In the genomic region with DNA sequence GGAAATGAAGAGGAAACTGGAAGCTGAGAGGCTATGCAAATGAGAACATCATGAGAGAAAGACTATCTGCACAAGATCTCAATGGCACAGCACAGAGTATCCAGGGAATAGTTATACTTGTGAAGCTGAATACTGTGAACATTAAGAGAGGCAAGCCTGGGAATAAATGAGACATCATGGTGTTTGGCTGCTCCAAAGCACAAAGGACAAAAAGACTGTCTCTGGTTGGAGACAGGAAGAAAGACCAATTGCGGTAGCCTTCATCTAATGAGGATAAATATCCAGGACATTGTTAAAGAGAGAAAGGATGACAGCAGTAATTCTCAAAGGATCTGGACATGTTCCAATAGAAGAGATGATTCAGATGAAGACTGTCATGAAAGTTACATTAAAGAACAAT, we compare ENCODE assay signal across 24 mouse cellular contexts.
DNase-seq lines count a peak whose midpoint lies in the region; ATAC-seq lines count a peak whose summit lies in the region.
"Had no signal": no experiment of that assay in that cellular context is flagged by ENCODE, and none has a peak within 500 bp of the region (broad histone marks: within the 10 kb centered on the region; RNA-seq: fewer than 3 reads in every experiment).

No protein-coding gene starts in this region.

- H3K4me1 ChIP-seq in forebrain, embryonic 14.5 days (ENCODE audit: control insufficient read depth, insufficient read depth, low read length) = no peaks in the 10 kb centered on the region
- H3K4me1 ChIP-seq in forebrain, embryonic 11.5 days (replicated peaks; ENCODE audit: control insufficient read depth, insufficient read depth, low read length) = no peaks in the 10 kb centered on the region
- H3K4me1 ChIP-seq in neural tube, embryonic 14.5 days (ENCODE audit: control insufficient read depth, insufficient read depth, low read length) = no peaks in the 10 kb centered on the region
- H3K4me1 ChIP-seq: embryonic facial prominence, embryonic 13.5 days; embryonic facial prominence, embryonic 15.5 days; forebrain, embryonic 10.5 days; forebrain, embryonic 13.5 days had no signal

- peak; percentile 2 for DNase-seq in forebrain, embryonic 14.5 days (ENCODE audit: low spot score)
- DNase-seq in forebrain, embryonic 11.5 days (ENCODE audit: low spot score) = no peak
- no peak for DNase-seq in neural tube, embryonic 10.5 days (ENCODE audit: extremely low spot score, low spot score)
- DNase-seq in Muller cell, postnatal 12 days (ENCODE audit: inconsistent ontology term) = peak; percentile 14
- DNase-seq in thymus, adult 18-20 months = no peak
- DNase-seq: adrenal gland, adult 2 months; adrenal gland, postnatal 10 days; adrenal gland, postnatal 25 days; B cell, adult 2 months; cerebellum, adult 11-12 months; cerebellum, adult 2 months; cerebellum, adult 9-10 months; cerebellum, postnatal 10 days; cerebellum, postnatal 25 days had no signal

- H3K9ac ChIP-seq in forebrain, embryonic 14.5 days (ENCODE audit: low read length) = no peak overlapping the region
- no peak overlapping the region for H3K9ac ChIP-seq in forebrain, embryonic 11.5 days (ENCODE audit: low read length)
- H3K9ac ChIP-seq in neural tube, embryonic 14.5 days (replicated peaks; ENCODE audit: low read depth, low read length) = no peak overlapping the region
- H3K9ac ChIP-seq: embryonic facial prominence, embryonic 13.5 days; embryonic facial prominence, embryonic 15.5 days; forebrain, embryonic 13.5 days had no signal

- H3K4me3 ChIP-seq in forebrain, embryonic 14.5 days (ENCODE audit: low read depth, low read length) = no peak overlapping the region
- H3K4me3 ChIP-seq in forebrain, embryonic 11.5 days (ENCODE audit: low read depth, low read length) = no peak overlapping the region
- H3K4me3 ChIP-seq in neural tube, embryonic 14.5 days (ENCODE audit: low read depth, low read length) = no peak overlapping the region
- H3K4me3 ChIP-seq: embryonic facial prominence, embryonic 13.5 days; embryonic facial prominence, embryonic 15.5 days; erythroblast, embryonic 14.5 days; forebrain, embryonic 10.5 days; forebrain, embryonic 13.5 days had no signal

- 43% methylated on average over 1 of the region's 1 CpGs for WGBS in forebrain, embryonic 14.5 days
- WGBS in forebrain, embryonic 11.5 days = 92% methylated on average over 1 of the region's 1 CpGs
- WGBS in neural tube, embryonic 14.5 days = 41% methylated on average over 1 of the region's 1 CpGs

- H3K27me3 ChIP-seq in forebrain, embryonic 14.5 days (replicated peaks; ENCODE audit: control insufficient read depth, insufficient read depth, low read length) = no peaks in the 10 kb centered on the region
- no peaks in the 10 kb centered on the region for H3K27me3 ChIP-seq in forebrain, embryonic 11.5 days (ENCODE audit: control insufficient read depth, insufficient read depth, low read length)
- no peaks in the 10 kb centered on the region for H3K27me3 ChIP-seq in neural tube, embryonic 14.5 days (ENCODE audit: control insufficient read depth, insufficient read depth, low read length)
- H3K27me3 ChIP-seq: CH12.LX; embryonic facial prominence, embryonic 13.5 days; embryonic facial prominence, embryonic 15.5 days; forebrain, embryonic 13.5 days had no signal

- H3K27ac ChIP-seq in forebrain, embryonic 14.5 days (ENCODE audit: low read depth, low read length) = no peak overlapping the region
- H3K27ac ChIP-seq in forebrain, embryonic 11.5 days (ENCODE audit: low read depth, low read length) = no peak overlapping the region
- no peak overlapping the region for H3K27ac ChIP-seq in neural tube, embryonic 14.5 days (ENCODE audit: low read depth, low read length)
- H3K27ac ChIP-seq: embryonic facial prominence, embryonic 13.5 days; embryonic facial prominence, embryonic 15.5 days; forebrain, embryonic 10.5 days; forebrain, embryonic 13.5 days had no signal

- no peaks in the 10 kb centered on the region for H3K36me3 ChIP-seq in forebrain, embryonic 14.5 days (ENCODE audit: control insufficient read depth, insufficient read depth, low read length)
- no peaks in the 10 kb centered on the region for H3K36me3 ChIP-seq in forebrain, embryonic 11.5 days (ENCODE audit: control insufficient read depth, insufficient read depth, low read length)
- no peaks in the 10 kb centered on the region for H3K36me3 ChIP-seq in neural tube, embryonic 14.5 days (ENCODE audit: control insufficient read depth, insufficient read depth, low read length)
- H3K36me3 ChIP-seq: embryonic facial prominence, embryonic 13.5 days; embryonic facial prominence, embryonic 15.5 days; forebrain, embryonic 10.5 days; G1E had no signal

- H3K4me2 ChIP-seq in forebrain, embryonic 14.5 days (ENCODE audit: low read length) = no peak overlapping the region
- no peak overlapping the region for H3K4me2 ChIP-seq in forebrain, embryonic 11.5 days (ENCODE audit: low read depth, low read length, severe bottlenecking)
- no peak overlapping the region for H3K4me2 ChIP-seq in neural tube, embryonic 14.5 days (ENCODE audit: low read depth, low read length)
- H3K4me2 ChIP-seq: embryonic facial prominence, embryonic 13.5 days; embryonic facial prominence, embryonic 15.5 days; forebrain, embryonic 13.5 days had no signal

- H3K9me3 ChIP-seq in forebrain, embryonic 14.5 days (replicated peaks; ENCODE audit: control insufficient read depth, low read length) = no peaks in the 10 kb centered on the region
- no peaks in the 10 kb centered on the region for H3K9me3 ChIP-seq in forebrain, embryonic 11.5 days (ENCODE audit: control insufficient read depth, low read length)
- H3K9me3 ChIP-seq in neural tube, embryonic 14.5 days (ENCODE audit: control insufficient read depth, low read length) = no peaks in the 10 kb centered on the region
- H3K9me3 ChIP-seq: embryonic facial prominence, embryonic 13.5 days; embryonic facial prominence, embryonic 15.5 days; forebrain, embryonic 10.5 days; forebrain, embryonic 13.5 days; G1E had no signal

- ATAC-seq in forebrain, embryonic 14.5 days = no peak
- ATAC-seq in forebrain, embryonic 11.5 days (replicated peaks; ENCODE audit: low FRiP score) = no peak
- ATAC-seq in neural tube, embryonic 14.5 days (ENCODE audit: low read depth) = peak; percentile 38; the same call in 1 of the 2 replicates
- ATAC-seq: CD4-positive, CD25-positive, alpha-beta regulatory T cell, adult 4 months; forebrain, embryonic 13.5 days; forebrain, embryonic 16.5 days had no signal

Comparison
In these comparisons a context has a peak if more than half of its experiments do, and no peak if none do; other contexts are left out.
1. DNase-seq: peak in forebrain, embryonic 14.5 days (single experiment) and Muller cell, postnatal 12 days (single experiment); none in forebrain, embryonic 11.5 days (single experiment), neural tube, embryonic 10.5 days (single experiment) and thymus, adult 18-20 months (0 of 2).